Mouse (Mus musculus) kidney, postnatal 0 days (tissue): ENCODE measurements at regions not wholly inside any gene's neighbourhood (a gene's known extent, or its start where the extent isn't known, plus 50 kb on each side); places are given as distances from the start of the nearest gene placed in this dataset.

Experiments
- ATAC-seq: fragments of 200-750 bp; cut with Nextera tagmentation; replicated peaks from 2 replicates; pipeline ENCODE4 v1.8.0; 2017; ENCODE audit warnings: low read depth, moderate number of reproducible peaks, moderate TSS enrichment, moderate library complexity; ENCODE audit not compliant: low FRiP score
- DNase-seq: peaks from one replicate; pipeline ENCODE4 v3.0.0-alpha.2; 2016; ENCODE audit warnings: low spot score
- H3K27ac ChIP-seq: fragments of 300-500 bp; sonication (generic); 2 replicates; pipeline ENCODE4 v1.5.1; 2014; ENCODE audit warnings: mild to moderate bottlenecking
- H3K27me3 ChIP-seq: fragments of 300-500 bp; sonication (generic); 2 replicates; pipeline ENCODE4 v1.6.1; 2014; ENCODE audit warnings: low read length, mixed read lengths; ENCODE audit not compliant: insufficient read depth
- H3K36me3 ChIP-seq: fragments of 300-500 bp; sonication (generic); 2 replicates; pipeline ENCODE4 v1.6.1; 2014; ENCODE audit warnings: low read length, mixed read lengths; ENCODE audit not compliant: insufficient read depth
- H3K4me1 ChIP-seq: fragments of 300-500 bp; sonication (generic); replicated peaks from 2 replicates; pipeline ENCODE4 v1.6.1; 2014; ENCODE audit warnings: antibody characterized with exemption, low read length, mixed read lengths; ENCODE audit not compliant: insufficient read depth
- H3K4me2 ChIP-seq: fragments of 300-500 bp; sonication (generic); 2 replicates; pipeline ENCODE4 v1.6.1; 2014; ENCODE audit warnings: mild to moderate bottlenecking, low read length, moderate library complexity, mixed read lengths
- H3K4me3 ChIP-seq: fragments of 300-500 bp; sonication (generic); replicated peaks from 2 replicates; pipeline ENCODE4 v1.5.1; 2014; ENCODE audit warnings: low read depth, low read length
- H3K9ac ChIP-seq: fragments of 300-500 bp; sonication (generic); 2 replicates; pipeline ENCODE4 v1.6.1; 2014; ENCODE audit warnings: low read depth, low read length
- H3K9me3 ChIP-seq: fragments of 300-500 bp; sonication (generic); replicated peaks from 2 replicates; pipeline ENCODE4 v1.6.1; 2016; ENCODE audit warnings: low read length, inconsistent platforms, mixed read lengths
- CTCF ChIP-seq: IDR thresholded peaks from 2 replicates; pipeline ENCODE4 v1.5.1; 2016; ENCODE audit warnings: antibody characterized with exemption, low read depth, mild to moderate bottlenecking, moderate library complexity
- WGBS: fragments of 180-500 bp; shearing (Covaris S2); extraction: QIAGEN DNeasy Blood & Tissue Kit; methylation state at CpG from one replicate; pipeline ENCODE4 v1.1.7; 2014; 5-methylcytosine and 5-hydroxymethylcytosine counted together

DNA sequence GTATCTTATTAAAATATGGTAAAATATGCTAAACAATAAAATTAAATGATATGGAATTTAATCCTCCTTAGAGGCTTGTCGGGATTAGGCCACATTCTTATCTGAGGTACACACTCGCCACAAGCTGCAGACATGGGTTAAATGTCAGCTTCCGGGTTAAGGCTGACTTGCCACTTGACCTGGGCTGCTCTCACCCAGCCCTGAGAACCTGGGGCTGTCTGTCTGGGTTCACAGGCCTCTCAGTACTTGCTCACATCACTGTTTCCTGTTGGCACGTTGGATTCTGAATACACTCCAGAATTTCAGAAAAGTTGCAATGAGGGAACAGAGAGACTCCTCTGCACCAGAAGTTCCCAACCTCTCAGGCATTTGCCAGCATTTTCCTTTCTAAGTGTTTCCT lies 465.9 kb downstream of the Ccdc171 start:
- H3K27ac ChIP-seq, result no peak overlapping the region
- WGBS, result 35% methylated on average over 4 of the region's 4 CpGs
- no peak for TF ChIP-seq CTCF

DNA sequence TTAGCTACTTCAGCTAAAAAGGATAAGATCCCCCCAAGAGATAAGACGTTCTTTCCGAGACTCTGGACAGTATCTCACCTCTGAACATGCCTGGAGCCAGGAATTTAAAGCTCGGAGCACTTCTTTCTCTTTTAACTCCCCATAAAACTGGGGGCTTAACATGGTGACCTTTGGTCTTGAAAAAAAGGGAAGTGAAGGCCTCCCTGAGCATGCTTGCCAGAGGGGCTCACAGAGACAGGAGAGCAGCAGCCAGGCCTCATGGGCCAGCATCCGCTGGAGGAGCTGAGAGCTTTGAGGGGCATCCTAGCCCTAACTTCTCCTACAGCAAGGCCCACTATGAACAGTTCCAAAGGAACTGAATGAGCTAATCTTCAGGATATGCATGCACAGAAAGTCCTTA lies 471.7 kb downstream of the Ccdc171 start:
- H3K4me1 ChIP-seq, result no peaks in the 10 kb centered on the region
- DNase-seq (no peak), ATAC-seq (no peak)
- no peak overlapping the region for H3K27ac ChIP-seq
- H3K4me2 ChIP-seq, result no peak overlapping the region
- no peak for TF ChIP-seq CTCF
- no peaks in the 10 kb centered on the region for H3K27me3 ChIP-seq
- no peak overlapping the region for H3K9ac ChIP-seq
- no peak overlapping the region for H3K4me3 ChIP-seq
- H3K9me3 ChIP-seq, result no peaks in the 10 kb centered on the region
- no peaks in the 10 kb centered on the region for H3K36me3 ChIP-seq
- WGBS, result 50% methylated on average over 4 of the region's 4 CpGs

More for the DNA sequence above, 465.9 kb downstream of the Ccdc171 start:
- H3K36me3 ChIP-seq, result no peaks in the 10 kb centered on the region
- no peaks in the 10 kb centered on the region for H3K9me3 ChIP-seq
- no peak overlapping the region for H3K4me2 ChIP-seq
- ATAC-seq (no peak), DNase-seq (no peak)
- H3K9ac ChIP-seq, result no peak overlapping the region
- no peak overlapping the region for H3K4me3 ChIP-seq
- H3K27me3 ChIP-seq, result no peaks in the 10 kb centered on the region
- H3K4me1 ChIP-seq, result peaks cover 2% of the 10 kb centered on the region; the same call in 1 of the 2 replicates

DNA sequence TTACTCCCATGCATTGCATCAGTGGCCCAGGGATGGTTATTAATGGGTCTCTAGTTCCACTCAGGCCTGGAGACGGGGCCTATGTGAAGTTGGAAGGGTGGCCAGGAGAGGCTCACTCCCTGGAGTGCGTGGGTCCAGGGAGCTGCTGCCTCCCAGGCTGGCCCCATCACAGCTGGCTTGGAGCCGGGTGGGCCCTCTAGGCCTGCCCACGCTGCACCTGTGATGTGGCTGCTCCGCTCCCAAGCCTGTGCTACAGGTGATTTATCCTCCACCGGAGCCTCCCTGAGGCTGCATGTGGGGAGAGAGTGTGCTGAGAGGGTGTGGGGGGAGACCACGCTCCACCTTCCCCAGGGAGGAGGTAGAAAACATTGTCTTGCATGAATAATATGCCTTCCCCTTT lies 476.3 kb downstream of the Ccdc171 start:
- Histone ChIP-seq H3K27ac (no peak overlapping the region), H3K9ac (no peak overlapping the region), H3K9me3 (no peaks in the 10 kb centered on the region), H3K4me3 (no peak overlapping the region), H3K36me3 (no peaks in the 10 kb centered on the region), H3K27me3 (no peaks in the 10 kb centered on the region), H3K4me1 (no peaks in the 10 kb centered on the region), H3K4me2 (no peak overlapping the region)
- 57% methylated on average over 7 of the region's 7 CpGs for WGBS
- TF ChIP-seq CTCF, result no peak
- no peak for ATAC-seq
- DNase-seq, result no peak

DNA sequence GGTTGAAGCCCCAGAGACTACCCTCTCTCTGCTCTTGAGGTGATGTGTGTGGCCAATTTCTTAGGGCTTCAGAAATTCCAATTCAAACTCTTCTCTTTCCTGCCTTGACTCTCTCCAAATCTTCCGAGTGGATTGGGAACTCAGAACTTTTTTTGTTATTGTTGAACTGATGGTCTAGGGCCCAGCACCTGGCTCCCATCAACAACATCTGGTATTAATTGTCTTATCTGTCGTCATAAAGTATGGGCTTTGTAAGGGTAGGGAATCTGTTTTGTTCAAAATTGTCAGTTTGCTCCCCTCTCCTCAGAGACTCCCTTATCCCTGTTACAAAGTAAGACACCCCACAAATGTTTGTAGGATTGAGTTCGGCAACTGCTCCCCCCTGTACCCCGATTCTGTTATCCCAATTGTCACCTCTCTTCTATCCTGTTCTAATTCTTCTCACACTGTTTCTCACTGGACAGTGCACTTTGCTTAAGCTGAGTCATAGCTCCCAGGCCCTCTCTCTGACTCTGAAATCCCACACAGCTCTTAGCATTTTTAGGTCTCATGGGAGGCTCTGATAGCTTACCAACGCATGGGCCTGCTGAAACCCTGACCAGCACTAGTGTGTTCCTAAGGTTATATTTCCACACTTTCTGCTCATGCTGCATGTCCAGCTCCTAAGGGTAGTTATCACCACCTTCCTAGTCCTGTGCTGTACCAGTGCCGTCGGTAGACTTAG lies 478.9 kb downstream of the Ccdc171 start:
- ATAC-seq (no peak), DNase-seq (no peak)
- H3K4me3 ChIP-seq, result no peak overlapping the region
- TF ChIP-seq CTCF, result no peak
- no peaks in the 10 kb centered on the region for H3K36me3 ChIP-seq
- H3K27ac ChIP-seq, result no peak overlapping the region
- H3K27me3 ChIP-seq, result no peaks in the 10 kb centered on the region
- no peaks in the 10 kb centered on the region for H3K9me3 ChIP-seq
- no peaks in the 10 kb centered on the region for H3K4me1 ChIP-seq
- H3K9ac ChIP-seq, result no peak overlapping the region
- 72% methylated on average over 7 of the region's 7 CpGs for WGBS
- H3K4me2 ChIP-seq, result no peak overlapping the region

DNA sequence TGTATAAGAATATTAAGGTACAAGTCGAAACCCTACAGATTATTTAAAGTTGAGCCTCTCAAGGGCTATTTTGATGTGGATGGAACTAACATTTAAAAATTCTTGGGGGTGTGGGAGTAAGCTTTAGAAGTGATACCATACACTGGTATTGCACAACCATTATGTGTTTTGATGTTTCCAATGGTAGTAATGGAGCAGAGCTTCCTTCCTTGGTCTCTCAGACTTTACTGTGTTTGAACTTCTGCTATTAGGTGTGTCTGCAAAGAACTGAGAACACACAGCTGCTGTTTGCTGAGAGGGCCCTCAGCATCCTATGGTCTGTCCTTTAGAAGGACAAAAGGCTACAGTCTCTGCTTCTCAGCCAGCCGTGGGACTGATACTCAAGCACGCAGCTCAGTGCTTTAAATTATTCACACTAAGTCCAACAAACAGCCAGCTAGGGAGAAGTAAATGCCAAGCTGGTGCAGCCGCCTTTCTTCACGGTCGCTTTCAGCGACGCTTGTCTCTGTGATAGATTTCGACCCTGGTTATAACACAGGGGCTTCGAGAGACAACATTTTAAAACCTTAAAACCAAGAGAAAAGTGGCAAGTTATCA lies 479.5 kb downstream of the Ccdc171 start:
- no peak overlapping the region for H3K9ac ChIP-seq
- no peaks in the 10 kb centered on the region for H3K9me3 ChIP-seq
- ATAC-seq (no peak), DNase-seq (no peak)
- H3K36me3 ChIP-seq, result no peaks in the 10 kb centered on the region
- no peak overlapping the region for H3K27ac ChIP-seq
- H3K27me3 ChIP-seq, result no peaks in the 10 kb centered on the region
- WGBS, result 59% methylated on average over 10 of the region's 10 CpGs
- H3K4me3 ChIP-seq, result no peak overlapping the region
- H3K4me1 ChIP-seq, result no peaks in the 10 kb centered on the region
- no peak for TF ChIP-seq CTCF
- no peak overlapping the region for H3K4me2 ChIP-seq

DNA sequence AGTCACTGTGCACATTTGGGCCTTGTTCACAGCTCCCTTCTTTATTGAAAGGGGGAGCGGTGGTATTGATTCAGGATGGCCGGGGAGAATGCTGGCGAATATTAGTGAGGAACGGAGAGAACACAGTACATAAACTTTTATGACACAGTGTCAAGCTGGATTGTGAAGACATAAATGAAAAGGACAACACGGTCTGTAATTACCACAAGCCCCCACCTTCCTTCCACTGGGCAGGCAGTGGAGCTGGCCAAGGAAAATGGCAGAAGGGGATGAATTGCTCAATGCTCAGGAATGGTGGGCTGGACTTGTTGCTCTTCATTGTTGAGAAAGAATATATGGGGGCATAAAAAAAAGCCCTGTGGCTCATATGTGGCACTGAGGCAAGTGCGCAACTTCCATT lies 486.6 kb downstream of the Ccdc171 start:
- DNase-seq (no peak), ATAC-seq (no peak)
- no peak overlapping the region for H3K4me2 ChIP-seq
- 72% methylated on average over 6 of the region's 6 CpGs for WGBS
- no peaks in the 10 kb centered on the region for H3K27me3 ChIP-seq
- no peaks in the 10 kb centered on the region for H3K36me3 ChIP-seq
- no peak overlapping the region for H3K9ac ChIP-seq
- no peak overlapping the region for H3K4me3 ChIP-seq
- no peaks in the 10 kb centered on the region for H3K4me1 ChIP-seq
- no peaks in the 10 kb centered on the region for H3K9me3 ChIP-seq
- H3K27ac ChIP-seq, result no peak overlapping the region
- TF ChIP-seq CTCF, result no peak

DNA sequence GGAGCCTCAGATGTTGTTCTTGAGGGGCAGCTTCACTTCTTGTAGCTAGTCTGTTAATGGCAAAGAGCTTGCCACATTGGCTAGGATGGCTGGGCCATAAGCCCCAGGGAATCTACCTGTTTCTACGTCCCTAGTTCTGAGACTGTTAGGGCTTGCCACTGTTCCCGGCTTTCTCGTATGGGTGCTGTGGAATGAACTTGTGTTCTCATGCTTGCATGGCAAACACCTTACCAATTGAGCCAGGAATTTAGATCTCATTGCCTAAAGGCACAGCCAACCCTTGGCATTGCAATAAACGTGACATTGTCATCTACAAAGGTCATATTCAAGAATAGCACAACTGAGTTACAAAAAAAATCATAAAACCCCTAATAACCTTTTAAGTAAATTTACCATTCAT lies 489.8 kb downstream of the Ccdc171 start:
- TF ChIP-seq CTCF, result no peak
- 86% methylated on average over 4 of the region's 4 CpGs for WGBS
- H3K4me2 ChIP-seq, result no peak overlapping the region
- H3K36me3 ChIP-seq, result no peaks in the 10 kb centered on the region
- H3K27me3 ChIP-seq, result no peaks in the 10 kb centered on the region
- peaks cover 8% of the 10 kb centered on the region; the same call in 1 of the 2 replicates for H3K4me1 ChIP-seq
- DNase-seq, result no peak
- H3K27ac ChIP-seq, result no peak overlapping the region
- H3K9me3 ChIP-seq, result no peaks in the 10 kb centered on the region
- H3K4me3 ChIP-seq, result no peak overlapping the region
- H3K9ac ChIP-seq, result no peak overlapping the region
- ATAC-seq, result no peak
